Mouse (Mus musculus) spleen, adult 2 months (tissue): ENCODE data around the gene Rfx4. TPM values are rescaled to one million over a fixed set of nuclear protein-coding genes. Genes with fewer than 3 reads are reported as not detected.
A peak's percentile ranks its signal among the peaks of the same experiment; 100 is the strongest.

ENCODE experiments used
- DNase-seq, 2 experiments: peaks; one replicate each; pipeline versions ENCODE4 v3.0.0 to v3.0.0-alpha.2; 2012 to 2021; ENCODE audit warnings: low spot score in 2 of 2, low read depth in 1 of 2
- H3K27ac ChIP-seq: fragments of 200-500 bp; 2 replicates; pipeline ENCODE4 v1.5.1; 2012; ENCODE audit warnings: low read length, inconsistent platforms; ENCODE audit not compliant: insufficient read depth
- H3K27me3 ChIP-seq: fragments of 200-500 bp; 2 replicates; pipeline ENCODE4 v1.6.1; 2012; ENCODE audit warnings: mild to moderate bottlenecking, moderate library complexity, low read length, inconsistent platforms; ENCODE audit not compliant: control insufficient read depth, insufficient read depth
- H3K36me3 ChIP-seq: fragments of 200-500 bp; 2 replicates; pipeline ENCODE4 v1.6.1; 2012; ENCODE audit warnings: mild to moderate bottlenecking, low read length, inconsistent platforms; ENCODE audit not compliant: control insufficient read depth, insufficient read depth
- H3K4me1 ChIP-seq: fragments of 200-500 bp; 2 replicates; pipeline ENCODE4 v1.6.1; 2011; ENCODE audit warnings: inconsistent platforms; ENCODE audit not compliant: control insufficient read depth, insufficient read depth, insufficient read length
- H3K4me3 ChIP-seq: fragments of 200-500 bp; 2 replicates; pipeline ENCODE4 v1.5.1; 2011; ENCODE audit warnings: mild to moderate bottlenecking, inconsistent platforms; ENCODE audit not compliant: insufficient read depth, insufficient read length; ENCODE audit errors: extremely low read depth
- CTCF ChIP-seq: fragments of 200-500 bp; IDR thresholded peaks from 2 replicates; pipeline ENCODE4 v1.5.1; 2011; ENCODE audit warnings: mild to moderate bottlenecking, inconsistent platforms; ENCODE audit not compliant: insufficient read depth, insufficient read length, insufficient replicate concordance; ENCODE audit errors: extremely low read depth
- POLR2A ChIP-seq: fragments of 200-500 bp; IDR thresholded peaks from 2 replicates; pipeline ENCODE4 v1.6.1; 2011; ENCODE audit warnings: low read depth, low read length, inconsistent platforms
- WGBS: fragments of 180-500 bp; shearing (Covaris S2); methylation state at CpG from one replicate; pipeline ENCODE4 v1.1.7; 2018; 5-methylcytosine and 5-hydroxymethylcytosine counted together
- polyA plus RNA-seq: library from polyadenylated mRNA; depleted of rRNA; stranded (reverse); fragments of >200 nt; gene quantifications from 2 replicates; pipeline ENCODE4 v1.2.3, GENCODE M21; 2012

Rfx4 gene
- polyA plus RNA-seq, 1 experiment = not detected

GRCm38 (mm10) chr10:84810030-84810849, 54.4 kb downstream of the Rfx4 start:
- TF ChIP-seq CTCF = no peak
- no peak for TF ChIP-seq POLR2A
- no peaks in the 10 kb centered on the region for H3K36me3 ChIP-seq
- no peaks in the 10 kb centered on the region for H3K27me3 ChIP-seq
- peaks cover under 1% of the 10 kb centered on the region; the same call in 1 of the 2 replicates for H3K4me1 ChIP-seq
- no peak overlapping the region for H3K27ac ChIP-seq
- DNase-seq = no peak
- H3K4me3 ChIP-seq = no peak overlapping the region
- 88% methylated on average over 8 of the region's 8 CpGs for WGBS

- 92% methylated on average over 11 of the region's 11 CpGs for WGBS
Observed at GRCm38 (mm10) chr10:84811171-84811912, 55.5 kb downstream of the Rfx4 start.

GRCm38 (mm10) chr10:84811913-84812295, 56.0 kb downstream of the Rfx4 start:
- Histone ChIP-seq H3K36me3 (no peaks in the 10 kb centered on the region), H3K27me3 (no peaks in the 10 kb centered on the region), H3K4me1 (peaks cover 14% of the 10 kb centered on the region; the same call in 1 of the 2 replicates), H3K27ac (no peak overlapping the region), H3K4me3 (no peak overlapping the region)
- 87% methylated on average over 2 of the region's 2 CpGs for WGBS
- TF ChIP-seq POLR2A = no peak
- DNase-seq = no peak

More at GRCm38 (mm10) chr10:84811171-84811912, 55.5 kb downstream of the Rfx4 start:
- Histone ChIP-seq H3K27ac (no peak overlapping the region), H3K27me3 (no peaks in the 10 kb centered on the region), H3K36me3 (no peaks in the 10 kb centered on the region), H3K4me3 (no peak overlapping the region), H3K4me1 (peaks cover 9% of the 10 kb centered on the region; the same call in 1 of the 2 replicates)
- no peak for DNase-seq
- no peak for TF ChIP-seq CTCF
- no peak for TF ChIP-seq POLR2A

- no peak overlapping the region for H3K27ac ChIP-seq
- H3K36me3 ChIP-seq = no peaks in the 10 kb centered on the region
- peak; percentile 47 to 91 for DNase-seq
- 0 out of 2 replicates have a peak, but pooled peaks cover 1% of the 10 kb centered on the region for H3K27me3 ChIP-seq
- 22% methylated on average over 4 of the region's 4 CpGs for WGBS
- no peak for TF ChIP-seq CTCF
- TF ChIP-seq POLR2A = no peak
- peaks cover 16% of the 10 kb centered on the region; the same call in 1 of the 2 replicates for H3K4me1 ChIP-seq
- H3K4me3 ChIP-seq = no peak overlapping the region
Observed at GRCm38 (mm10) chr10:84815676-84816436, 60.0 kb downstream of the Rfx4 start.

- Histone ChIP-seq H3K27ac (no peak overlapping the region), H3K27me3 (0 out of 2 replicates have a peak, but pooled peaks cover 1% of the 10 kb centered on the region), H3K4me1 (peaks cover 16% of the 10 kb centered on the region; the same call in 1 of the 2 replicates), H3K4me3 (no peak overlapping the region), H3K36me3 (no peaks in the 10 kb centered on the region)
- no peak for TF ChIP-seq POLR2A
- no peak for TF ChIP-seq CTCF
- 85% methylated on average over 7 of the region's 7 CpGs for WGBS
- no peak for DNase-seq
Observed at GRCm38 (mm10) chr10:84817086-84817869, 61.4 kb downstream of the Rfx4 start.

- Histone ChIP-seq H3K4me1 (peaks cover 16% of the 10 kb centered on the region; the same call in 1 of the 2 replicates), H3K4me3 (no peak overlapping the region), H3K36me3 (no peaks in the 10 kb centered on the region), H3K27ac (no peak overlapping the region), H3K27me3 (0 out of 2 replicates have a peak, but pooled peaks cover 1% of the 10 kb centered on the region)
- TF ChIP-seq CTCF = no peak
- TF ChIP-seq POLR2A = no peak
- WGBS = 25% methylated on average over 6 of the region's 6 CpGs
- DNase-seq = no peak
Observed at GRCm38 (mm10) chr10:84819669-84820068, 63.8 kb downstream of the Rfx4 start.
